Mouse (Mus musculus) kidney, embryonic 14.5 days (tissue): ENCODE measurements around the gene Ube2s. TPM values are rescaled to one million over a fixed set of nuclear protein-coding genes. Genes with fewer than 3 reads are reported as not detected.
"Not testable (repeated sequence)": the region's sequence is repeated elsewhere in the genome, so short reads cannot be mapped to it uniquely, and the experiment has no call there.

Experiments
- ATAC-seq: fragments of 200-750 bp; cut with Nextera tagmentation; 2 replicates; pipeline ENCODE4 v1.8.0; 2017; ENCODE audit warnings: moderate number of reproducible peaks, mild to moderate bottlenecking, moderate TSS enrichment, moderate library complexity; ENCODE audit not compliant: low FRiP score, low TSS enrichment
- H3K27ac ChIP-seq: fragments of 300-500 bp; sonication (generic); 2 replicates; pipeline ENCODE4 v1.5.1; 2014; ENCODE audit warnings: low read depth, mild to moderate bottlenecking, low read length, moderate library complexity, mixed read lengths
- H3K27me3 ChIP-seq: fragments of 300-500 bp; sonication (generic); 2 replicates; pipeline ENCODE4 v1.6.1; 2014; ENCODE audit warnings: mild to moderate bottlenecking, low read length; ENCODE audit not compliant: control insufficient read depth, insufficient read depth
- H3K36me3 ChIP-seq: fragments of 300-500 bp; sonication (generic); 2 replicates; pipeline ENCODE4 v1.6.1; 2014; ENCODE audit warnings: low read length, mixed read lengths; ENCODE audit not compliant: control insufficient read depth, insufficient read depth
- H3K4me1 ChIP-seq: fragments of 300-500 bp; sonication (generic); 2 replicates; pipeline ENCODE4 v1.6.1; 2014; ENCODE audit warnings: low read length, mixed read lengths; ENCODE audit not compliant: control insufficient read depth, insufficient read depth
- H3K4me2 ChIP-seq: fragments of 300-500 bp; sonication (generic); replicated peaks from 2 replicates; pipeline ENCODE4 v1.6.1; 2014; ENCODE audit warnings: low read depth, mild to moderate bottlenecking, low read length
- H3K4me3 ChIP-seq: fragments of 300-500 bp; sonication (generic); 2 replicates; pipeline ENCODE4 v1.5.1; 2014; ENCODE audit warnings: mild to moderate bottlenecking, low read length
- H3K9ac ChIP-seq: fragments of 300-500 bp; sonication (generic); 2 replicates; pipeline ENCODE4 v1.6.1; 2014; ENCODE audit warnings: low read depth, mild to moderate bottlenecking, low read length, moderate library complexity
- H3K9me3 ChIP-seq: fragments of 300-500 bp; sonication (generic); 2 replicates; pipeline ENCODE4 v1.6.1; 2016; ENCODE audit warnings: low read length; ENCODE audit not compliant: control insufficient read depth
- WGBS: fragments of 180-500 bp; shearing (Covaris S2); extraction: QIAGEN DNeasy Blood & Tissue Kit; methylation state at CpG from one replicate; pipeline ENCODE4 v1.1.7; 2014; 5-methylcytosine and 5-hydroxymethylcytosine counted together
- polyA plus RNA-seq: library from polyadenylated mRNA; unstranded; fragments of >200 nt; fragmentation: Nextera tagmentation; extraction: Ambion mirVana; gene quantifications from 2 replicates; pipeline ENCODE4 v1.2.1, GENCODE M21; 2014

Gene Ube2s
- polyA plus RNA-seq = 465 and 546 TPM in 2 replicates

DNA sequence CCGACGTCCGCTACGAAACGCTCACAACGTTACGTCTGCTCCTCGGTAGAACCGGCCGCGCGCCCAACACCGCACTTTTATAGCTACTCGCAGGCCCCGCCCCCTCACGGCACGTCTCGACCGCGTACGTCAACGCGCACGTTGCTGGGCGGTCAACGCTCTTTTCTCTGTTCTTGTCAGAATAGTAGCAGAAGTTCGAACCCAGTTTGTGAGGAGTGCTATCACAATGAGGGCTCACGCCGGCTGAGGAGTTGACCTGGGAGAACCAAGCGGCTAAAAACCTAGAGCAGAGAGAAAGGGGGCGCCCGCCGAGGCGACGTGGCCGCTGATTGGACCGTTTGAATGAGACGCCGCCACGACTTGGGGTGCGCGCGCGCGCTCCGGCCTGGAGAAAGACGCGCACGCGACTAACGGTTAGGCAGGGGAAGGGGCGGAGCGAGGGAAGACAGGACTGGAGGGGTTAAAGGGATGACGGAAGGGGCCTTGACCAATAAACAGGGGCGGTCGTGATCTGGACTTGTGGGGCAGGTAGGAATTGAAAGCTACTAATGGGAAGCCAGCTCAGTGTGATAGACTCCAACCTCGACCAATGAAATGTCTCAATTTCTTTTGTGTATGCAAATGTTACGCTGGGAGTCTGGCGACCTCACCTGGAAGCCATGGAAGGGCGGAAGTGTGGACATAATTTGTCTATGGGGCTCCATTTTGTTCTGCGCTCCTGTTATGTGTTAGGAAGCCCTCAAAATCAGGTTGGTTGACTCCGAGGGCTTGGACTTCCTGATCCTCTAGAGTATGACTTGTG is at the start of gene Ube2s:
Gene Ube2s, minus strand, starts transcription at position 288 of the 802 bp plus-strand sequence.
- Histone ChIP-seq H3K4me1 (peaks cover 14% of the 10 kb centered on the region), H3K27ac (peak within 1 kb of the TSS; percentile 93), H3K36me3 (peaks cover 27% of the 10 kb centered on the region), H3K4me2 (peak within 1 kb of the TSS; percentile 57), H3K9me3 (no peaks in the 10 kb centered on the region), H3K27me3 (no peaks in the 10 kb centered on the region), H3K4me3 (peak within 1 kb of the TSS; percentile 99), H3K9ac (peak within 1 kb of the TSS; percentile 98)
- peak; percentile 98 for ATAC-seq
- WGBS = under 1% methylated on average over 62 of the region's 62 CpGs

DNA sequence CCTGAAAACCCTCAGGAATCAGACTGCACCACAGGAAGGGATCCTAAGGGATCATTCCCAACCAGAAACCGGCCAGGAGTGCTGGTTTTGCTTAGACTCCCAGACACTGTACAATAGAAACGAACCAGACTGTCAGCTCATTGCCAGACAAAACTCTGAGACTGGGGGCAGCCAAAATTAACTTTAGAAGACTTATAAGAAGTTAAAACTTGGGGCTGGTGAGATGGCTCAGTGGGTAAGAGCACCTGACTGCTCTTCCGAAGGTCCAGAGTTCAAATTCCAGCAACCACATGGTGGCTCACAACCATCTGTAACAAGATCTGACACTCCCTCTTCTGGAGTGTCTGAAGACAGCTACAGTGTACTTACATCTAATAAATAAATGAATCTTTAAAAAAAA is 48.5 kb upstream of the Ube2s start:
- H3K4me1 ChIP-seq, H3K27me3 ChIP-seq, H3K36me3 ChIP-seq, H3K4me3 ChIP-seq, H3K9me3 ChIP-seq, ATAC-seq, H3K27ac ChIP-seq, H3K4me2 ChIP-seq, H3K9ac ChIP-seq: not testable (repeated sequence)
- WGBS = 71% methylated on average over 3 of the region's 3 CpGs

DNA sequence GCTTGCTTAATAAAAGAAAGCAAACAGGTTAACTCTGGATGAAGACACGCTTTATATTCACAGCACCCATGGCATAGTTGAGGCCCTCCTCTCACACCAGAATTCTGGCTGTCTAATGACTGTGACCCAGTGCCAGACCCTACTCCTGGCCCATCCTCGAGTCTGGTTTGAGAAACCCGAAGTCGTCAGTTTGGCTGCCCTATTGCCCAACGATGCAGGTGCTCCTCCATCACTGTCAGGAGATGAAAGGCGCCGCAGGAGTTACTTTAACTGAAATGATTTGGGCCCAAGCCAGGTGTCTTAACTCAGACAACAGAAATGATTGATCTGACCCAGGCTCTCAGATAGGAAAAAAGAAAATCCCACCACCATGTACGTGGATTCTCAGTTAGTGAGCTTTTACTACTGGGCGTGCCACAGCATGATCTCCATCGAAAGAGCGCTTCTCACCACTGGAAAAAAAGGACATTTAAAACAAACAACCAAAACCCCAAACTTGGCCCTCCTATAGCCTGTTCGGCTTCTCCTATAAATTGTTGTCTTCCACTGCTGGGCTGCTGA is 47.1 kb upstream of the Ube2s start:
- H3K36me3 ChIP-seq = no peaks in the 10 kb centered on the region
- H3K27ac ChIP-seq = no peak overlapping the region
- no peaks in the 10 kb centered on the region for H3K9me3 ChIP-seq
- WGBS = 64% methylated on average over 12 of the region's 12 CpGs
- no peak for ATAC-seq
- no peak overlapping the region for H3K9ac ChIP-seq
- H3K4me2 ChIP-seq = no peak overlapping the region
- no peaks in the 10 kb centered on the region for H3K4me1 ChIP-seq
- no peaks in the 10 kb centered on the region for H3K27me3 ChIP-seq
- H3K4me3 ChIP-seq = no peak overlapping the region

DNA sequence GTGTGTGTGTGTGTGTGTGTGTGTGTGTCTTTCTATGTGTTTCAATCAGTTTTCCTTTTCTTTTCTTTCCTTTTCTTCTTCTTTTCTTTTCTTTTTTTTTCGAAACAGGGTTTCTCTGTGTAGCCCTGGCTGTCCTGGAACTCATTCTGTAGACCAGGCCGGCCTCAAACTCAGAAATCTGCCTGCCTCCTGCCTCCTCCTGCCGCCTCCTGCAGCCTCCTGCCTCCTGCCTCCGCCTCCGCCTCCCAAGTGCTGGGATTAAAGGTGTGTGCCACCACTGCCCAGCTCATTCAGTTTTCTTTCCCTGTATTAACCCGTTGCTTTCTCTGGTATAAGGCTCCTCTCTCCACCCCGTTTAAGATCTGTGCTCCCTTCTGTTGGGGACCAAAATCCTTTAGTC is 44.9 kb upstream of the Ube2s start:
- no peak overlapping the region for H3K9ac ChIP-seq
- H3K4me1 ChIP-seq = no peaks in the 10 kb centered on the region
- no peaks in the 10 kb centered on the region for H3K36me3 ChIP-seq
- ATAC-seq = no peak
- no peaks in the 10 kb centered on the region for H3K27me3 ChIP-seq
- 68% methylated on average over 7 of the region's 7 CpGs for WGBS
- H3K9me3 ChIP-seq = no peaks in the 10 kb centered on the region
- no peak overlapping the region for H3K4me3 ChIP-seq
- no peak overlapping the region for H3K27ac ChIP-seq
- no peak overlapping the region for H3K4me2 ChIP-seq

DNA sequence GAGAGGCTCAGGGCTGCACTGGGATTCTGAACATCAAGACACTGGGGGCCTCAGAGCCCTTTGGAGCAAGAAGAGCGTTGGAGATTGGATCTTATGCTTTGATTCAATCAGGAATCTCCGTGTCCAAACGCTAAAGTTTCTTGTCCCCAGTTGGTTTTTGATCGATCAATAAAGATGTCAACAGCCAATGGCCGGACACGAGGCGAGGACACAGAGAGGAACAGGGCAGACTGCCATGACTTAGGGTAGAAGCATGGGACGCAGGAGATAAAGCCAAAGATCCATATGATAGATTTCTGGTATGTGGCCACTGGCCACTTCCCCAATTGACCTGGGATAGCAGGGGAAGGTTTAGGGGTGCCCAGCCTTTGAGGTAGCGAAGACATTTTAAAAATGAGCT is 44.1 kb upstream of the Ube2s start:
- WGBS = 88% methylated on average over 9 of the region's 9 CpGs
- no peak for ATAC-seq
- H3K27ac ChIP-seq = no peak overlapping the region

DNA sequence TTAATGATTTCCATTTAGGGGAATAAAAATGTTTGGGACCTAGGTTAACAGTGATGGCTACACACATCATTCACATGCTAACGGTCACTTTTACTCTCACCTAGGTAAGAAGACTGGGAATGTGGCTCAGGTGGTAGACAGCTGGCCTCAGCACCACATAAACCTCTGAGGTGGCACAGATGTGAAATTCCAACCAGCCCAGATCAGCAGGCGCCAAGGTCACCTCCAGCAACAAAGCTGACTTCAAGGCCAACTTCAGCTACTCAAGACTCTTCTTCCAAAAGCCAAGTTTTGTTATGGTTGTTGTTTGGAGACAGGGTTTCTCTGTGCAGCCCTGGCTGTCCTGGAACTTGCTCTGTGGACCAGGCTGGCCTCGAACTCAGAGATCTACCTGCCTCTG is 41.2 kb upstream of the Ube2s start:
- H3K9ac ChIP-seq = no peak overlapping the region
- H3K27me3 ChIP-seq = no peaks in the 10 kb centered on the region
- no peaks in the 10 kb centered on the region for H3K4me1 ChIP-seq
- H3K27ac ChIP-seq = no peak overlapping the region
- H3K36me3 ChIP-seq = no peaks in the 10 kb centered on the region
- no peaks in the 10 kb centered on the region for H3K9me3 ChIP-seq
- ATAC-seq = no peak
- WGBS = 78% methylated on average over 3 of the region's 3 CpGs
- H3K4me3 ChIP-seq = no peak overlapping the region
- H3K4me2 ChIP-seq = no peak overlapping the region

More for the DNA sequence above, 44.1 kb upstream of the Ube2s start:
- Histone ChIP-seq H3K4me3 (no peak overlapping the region), H3K27me3 (no peaks in the 10 kb centered on the region), H3K9ac (no peak overlapping the region), H3K4me1 (no peaks in the 10 kb centered on the region), H3K36me3 (no peaks in the 10 kb centered on the region), H3K9me3 (no peaks in the 10 kb centered on the region), H3K4me2 (no peak overlapping the region)

DNA sequence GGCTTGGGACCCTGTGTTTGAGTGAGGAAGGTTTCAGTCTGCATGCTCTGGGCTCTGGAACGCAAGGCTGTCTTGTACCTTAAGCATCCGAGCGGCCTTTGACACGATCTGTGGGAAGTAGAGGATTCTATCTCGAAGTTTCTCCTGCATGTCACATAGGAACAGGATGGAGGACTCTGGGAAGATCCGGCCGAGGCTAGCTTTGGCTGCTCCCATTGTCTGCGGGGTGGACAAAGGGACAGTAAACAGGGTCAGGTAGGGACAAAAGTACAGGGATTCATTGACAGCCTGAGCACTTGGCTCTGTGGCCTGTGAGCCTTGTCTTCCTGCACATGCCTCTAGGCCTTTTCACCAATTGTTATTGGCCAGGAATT is 38.9 kb upstream of the Ube2s start:
- ATAC-seq = no peak
- Histone ChIP-seq H3K9me3 (no peaks in the 10 kb centered on the region), H3K4me1 (no peaks in the 10 kb centered on the region), H3K36me3 (no peaks in the 10 kb centered on the region), H3K4me3 (no peak overlapping the region), H3K27me3 (no peaks in the 10 kb centered on the region), H3K4me2 (no peak overlapping the region), H3K27ac (no peak overlapping the region), H3K9ac (no peak overlapping the region)
- WGBS = 74% methylated on average over 8 of the region's 8 CpGs

DNA sequence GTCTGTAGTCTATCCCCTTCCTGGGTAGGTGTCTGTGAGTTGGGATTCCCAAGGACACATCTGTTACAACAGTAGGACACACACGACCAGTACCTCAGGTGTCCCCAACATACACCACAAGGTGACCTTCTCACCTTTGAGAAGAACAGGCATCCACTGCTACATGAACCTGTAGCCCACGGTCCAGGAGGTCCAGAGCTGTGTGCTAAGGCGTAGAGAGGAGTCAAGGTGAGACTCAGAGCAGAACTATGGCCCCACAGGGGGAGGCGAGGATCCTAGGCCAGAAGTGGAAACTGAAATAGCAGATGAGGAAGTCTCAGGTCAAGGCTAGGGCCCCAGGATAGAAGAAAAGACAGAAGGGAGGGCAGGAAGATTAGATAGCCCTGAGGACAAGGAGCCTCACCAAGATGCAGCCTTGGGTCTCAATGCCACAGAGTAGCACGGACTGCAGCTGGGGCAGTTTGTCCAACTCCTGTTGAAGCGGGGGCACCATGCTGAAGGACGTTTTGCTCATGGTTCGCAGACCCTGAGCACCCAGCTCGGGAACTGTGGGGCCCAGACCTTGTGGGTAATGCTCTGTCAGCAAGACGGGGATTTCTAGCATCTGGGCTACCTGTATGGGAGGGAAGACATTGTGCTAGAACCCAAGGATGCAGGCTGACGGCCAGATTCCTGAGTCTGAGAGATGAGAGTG is 38.4 kb upstream of the Ube2s start:
- H3K9ac ChIP-seq = no peak overlapping the region
- no peak for ATAC-seq
- no peak overlapping the region for H3K4me3 ChIP-seq
- H3K27ac ChIP-seq = no peak overlapping the region
- H3K9me3 ChIP-seq = no peaks in the 10 kb centered on the region
- no peaks in the 10 kb centered on the region for H3K4me1 ChIP-seq
- H3K4me2 ChIP-seq = no peak overlapping the region
- 75% methylated on average over 11 of the region's 11 CpGs for WGBS
- H3K36me3 ChIP-seq = no peaks in the 10 kb centered on the region
- H3K27me3 ChIP-seq = no peaks in the 10 kb centered on the region

DNA sequence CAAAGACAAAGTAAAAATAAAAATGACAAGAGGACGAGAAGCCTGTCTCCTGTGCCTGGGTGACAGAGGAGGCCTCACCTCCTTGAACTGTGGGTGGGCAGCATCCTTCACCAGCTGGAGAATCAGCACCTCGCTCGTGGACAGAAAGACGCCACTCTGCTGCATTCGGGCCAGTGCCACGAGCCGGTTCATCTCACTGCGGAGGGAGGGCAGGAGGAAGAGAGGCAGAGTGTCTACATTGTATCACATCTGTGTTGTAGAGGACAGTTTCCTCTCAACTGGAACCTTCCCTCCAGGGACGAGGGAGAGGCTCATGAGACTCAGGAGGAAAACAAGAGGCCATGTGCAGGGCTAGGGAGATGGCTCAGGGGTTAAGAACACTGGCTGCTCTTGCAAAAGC is 37.0 kb upstream of the Ube2s start:
- WGBS = 56% methylated on average over 9 of the region's 9 CpGs
- Histone ChIP-seq H3K4me2 (no peak overlapping the region), H3K9me3 (no peaks in the 10 kb centered on the region), H3K36me3 (no peaks in the 10 kb centered on the region), H3K4me3 (no peak overlapping the region), H3K27ac (no peak overlapping the region), H3K9ac (no peak overlapping the region), H3K4me1 (0 out of 2 replicates have a peak, but pooled peaks cover 1% of the 10 kb centered on the region), H3K27me3 (peaks cover 2% of the 10 kb centered on the region)
- no peak for ATAC-seq
